Mouse (Mus musculus) erythroblast, adult 5-6 weeks (primary cell): ENCODE measurements around the gene Zfp770. TPM values are rescaled to one million over a fixed set of nuclear protein-coding genes. Genes with fewer than 3 reads are reported as not detected.

ENCODE experiments used
- ATAC-seq: replicated peaks from 2 replicates; pipeline ENCODE4 v1.8.0; 2016; ENCODE audit warnings: moderate number of reproducible peaks, mild to moderate bottlenecking, moderate TSS enrichment, inconsistent platforms; ENCODE audit not compliant: poor library complexity, low FRiP score, severe bottlenecking
- total RNA-seq, 2 experiments: library from RNA; stranded (forward) in 1 of 2; stranded (reverse) in 1 of 2; fragments of 150-400 nt in 1 of 2; fragments of 200-764, 138-1000 nt in 1 of 2; gene quantifications; 2 replicates each; pipeline versions ENCODE4 v1.2.3 to v1.2.4; 2015 to 2017; ENCODE audit warnings: low replicate concordance in 2 of 2

Zfp770 gene
- total RNA-seq, 2 experiments from 2014 or later, result 0.51 to 7.5 TPM

DNA sequence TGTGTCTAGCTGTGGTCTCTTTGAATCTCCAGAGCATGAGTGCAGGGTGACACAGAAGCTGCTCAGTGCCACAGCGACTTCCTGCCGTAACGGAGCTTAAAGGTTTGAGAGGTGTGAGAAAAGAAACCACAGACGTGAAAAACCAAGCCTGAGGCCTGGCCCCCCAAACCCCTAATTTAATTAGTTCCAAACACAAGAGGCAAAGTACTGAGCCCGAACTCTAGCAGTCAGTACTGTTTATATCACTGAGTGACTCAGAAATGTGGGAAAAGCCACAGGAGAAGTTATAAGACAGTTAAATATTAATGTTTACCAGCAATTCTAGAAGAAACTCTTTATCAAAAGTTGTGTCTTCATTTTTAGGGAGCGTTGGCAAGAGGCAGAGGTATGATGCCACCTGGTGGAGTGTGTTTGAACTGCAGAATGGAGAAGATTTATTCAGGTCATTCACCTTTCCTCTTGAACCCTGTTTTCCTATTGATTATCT is 55.9 kb downstream of the Zfp770 start:
- no peak for ATAC-seq

DNA sequence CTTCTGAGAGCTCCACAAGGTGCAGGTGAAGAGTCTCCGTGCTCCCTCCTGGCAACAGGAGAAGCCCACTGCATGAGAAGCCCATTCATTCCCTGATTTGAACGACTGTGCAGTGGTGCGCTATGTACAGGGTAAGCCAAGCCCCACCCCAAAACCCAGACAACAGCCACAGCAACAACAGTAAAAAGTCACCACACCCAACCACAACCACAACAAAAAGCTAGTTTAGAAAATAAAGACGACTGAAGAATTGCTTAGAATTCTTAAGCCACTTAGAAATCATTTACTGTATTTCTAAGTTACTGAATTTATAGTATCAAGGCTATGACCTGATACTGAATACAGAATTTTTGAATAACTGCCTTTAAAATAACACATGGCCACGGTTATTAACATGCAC is 56.4 kb downstream of the Zfp770 start:
- ATAC-seq, result no peak

DNA sequence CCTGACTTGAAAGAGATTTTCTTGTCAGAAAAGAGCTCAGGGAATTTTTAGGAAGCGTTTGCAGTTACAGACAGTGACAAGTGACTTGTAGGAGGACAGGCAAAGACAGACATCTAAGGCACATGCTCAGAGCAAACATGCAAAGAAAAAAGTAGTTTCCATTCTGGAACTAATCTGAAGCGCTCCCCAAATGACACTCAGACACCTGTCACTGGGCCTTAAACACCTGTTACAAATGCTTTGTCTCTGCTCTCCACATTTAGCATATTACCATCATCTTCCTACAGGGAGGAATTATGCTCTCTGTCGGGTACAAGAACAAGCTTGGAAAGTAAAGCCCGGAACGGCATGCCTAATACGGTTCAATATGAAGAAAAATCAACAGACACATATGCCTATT is 57.4 kb downstream of the Zfp770 start:
- no peak for ATAC-seq

Other genes with a start within 250 kb of the Zfp770 start
- gene Gjd2, start 187.8 kb downstream of the Zfp770 start, total RNA-seq (2015; ENCODE audit: low replicate concordance), result not detected in 2 replicates
- gene Gjd2, start 187.8 kb downstream of the Zfp770 start, total RNA-seq (2017; ENCODE audit: low replicate concordance), result not detected in 2 replicates
- gene Actc1, start 147.9 kb downstream of the Zfp770 start, total RNA-seq (2015; ENCODE audit: low replicate concordance), result not detected in 2 replicates
- gene Actc1, start 147.9 kb downstream of the Zfp770 start, total RNA-seq (2017; ENCODE audit: low replicate concordance), result not detected in 2 replicates
- gene Aqr, start 14.4 kb downstream of the Zfp770 start, total RNA-seq (2015; ENCODE audit: low replicate concordance), result 9.8 and 23.8 TPM in 2 replicates
- gene Aqr, start 14.4 kb downstream of the Zfp770 start, total RNA-seq (2017; ENCODE audit: low replicate concordance), result 11.0 and 15.0 TPM in 2 replicates